Mouse (Mus musculus) stomach, postnatal 0 days (tissue): ENCODE results near the gene Gm5617. TPM values are rescaled to one million over a fixed set of nuclear protein-coding genes. Genes with fewer than 3 reads are reported as not detected.
"Not testable (repeated sequence)": the region's sequence is repeated elsewhere in the genome, so short reads cannot be mapped to it uniquely, and the experiment has no call there.

Experiments
- ATAC-seq: fragments of 200-750 bp; cut with Nextera tagmentation; 2 replicates; pipeline ENCODE4 v1.8.0; 2017; ENCODE audit not compliant: low FRiP score, low TSS enrichment
- DNase-seq: peaks from one replicate; pipeline ENCODE4 v3.0.0-alpha.2; 2016; ENCODE audit warnings: low spot score
- H3K27ac ChIP-seq: fragments of 300-500 bp; sonication (generic); replicated peaks from 2 replicates; pipeline ENCODE4 v1.5.1; 2014; ENCODE audit warnings: mild to moderate bottlenecking, control low read depth
- H3K27me3 ChIP-seq: fragments of 300-500 bp; sonication (generic); 2 replicates; pipeline ENCODE4 v1.6.1; 2014; ENCODE audit warnings: low read length; ENCODE audit not compliant: control insufficient read depth, insufficient read depth
- H3K36me3 ChIP-seq: fragments of 300-500 bp; sonication (generic); 2 replicates; pipeline ENCODE4 v1.6.1; 2014; ENCODE audit warnings: low read length, mixed read lengths; ENCODE audit not compliant: control insufficient read depth, insufficient read depth
- H3K4me1 ChIP-seq: fragments of 300-500 bp; sonication (generic); replicated peaks from 2 replicates; pipeline ENCODE4 v1.6.1; 2014; ENCODE audit warnings: antibody characterized with exemption; ENCODE audit not compliant: control insufficient read depth, insufficient read depth
- H3K4me2 ChIP-seq: fragments of 300-500 bp; sonication (generic); replicated peaks from 2 replicates; pipeline ENCODE4 v1.6.1; 2014; ENCODE audit warnings: low read depth, mild to moderate bottlenecking, control low read depth, moderate library complexity
- H3K4me3 ChIP-seq: fragments of 300-500 bp; sonication (generic); 2 replicates; pipeline ENCODE4 v1.5.1; 2014; ENCODE audit warnings: low read depth, low read length, control low read depth
- H3K9ac ChIP-seq: fragments of 300-500 bp; sonication (generic); 2 replicates; pipeline ENCODE4 v1.6.1; 2014; ENCODE audit warnings: mild to moderate bottlenecking, low read length, control low read depth, mixed read lengths
- H3K9me3 ChIP-seq: fragments of 300-500 bp; sonication (generic); 2 replicates; pipeline ENCODE4 v1.6.1; 2016; ENCODE audit warnings: low read length; ENCODE audit not compliant: control insufficient read depth
- CTCF ChIP-seq: IDR thresholded peaks from 2 replicates; pipeline ENCODE4 v1.5.1; 2016; ENCODE audit warnings: antibody characterized with exemption, low read depth, mild to moderate bottlenecking, moderate library complexity
- EP300 ChIP-seq: optimal IDR thresholded peaks from 2 replicates; pipeline ENCODE3; 2016; ENCODE audit warnings: antibody characterized with exemption
- whole genome bisulfite sequencing: fragments of 180-500 bp; shearing (Covaris S2); extraction: QIAGEN DNeasy Blood & Tissue Kit; methylation state at CpG from one replicate; pipeline ENCODE4 v1.1.7; 2014; 5-methylcytosine and 5-hydroxymethylcytosine counted together
- polyA plus RNA-seq: library from polyadenylated mRNA; unstranded; fragments of >200 nt; fragmentation: Nextera tagmentation; extraction: Ambion mirVana; gene quantifications from 2 replicates; pipeline ENCODE4 v1.2.1, GENCODE M21; 2015

Gm5617 gene
- polyA plus RNA-seq, 1 experiment from 2014 or later: 50.4 TPM

- H3K9ac ChIP-seq: no peak overlapping the region
- H3K4me2 ChIP-seq: no peak overlapping the region
- H3K36me3 ChIP-seq: no peaks in the 10 kb centered on the region
- TF ChIP-seq EP300 (no peak), CTCF (no peak)
- no peaks in the 10 kb centered on the region for H3K27me3 ChIP-seq
- H3K4me1 ChIP-seq: no peaks in the 10 kb centered on the region
- no peak overlapping the region for H3K4me3 ChIP-seq
- no peak overlapping the region for H3K27ac ChIP-seq
- ATAC-seq: no peak
- no peaks in the 10 kb centered on the region for H3K9me3 ChIP-seq
- DNase-seq: no peak
- WGBS: 58% methylated on average over 8 of the region's 8 CpGs
These were observed 9.6 kb downstream of the Gm5617 start for GRCm38 (mm10) chr9:48504741-48505365.

GRCm38 (mm10) chr9:48510134-48510533, 14.9 kb downstream of the Gm5617 start:
- Histone ChIP-seq H3K9me3 (no peaks in the 10 kb centered on the region), H3K9ac (no peak overlapping the region), H3K4me3 (no peak overlapping the region), H3K4me2 (no peak overlapping the region), H3K4me1 (no peaks in the 10 kb centered on the region), H3K36me3 (no peaks in the 10 kb centered on the region), H3K27me3 (no peaks in the 10 kb centered on the region), H3K27ac (no peak overlapping the region)
- ATAC-seq: no peak
- 89% methylated on average over 5 of the region's 5 CpGs for WGBS
- no peak for DNase-seq
- no peak for TF ChIP-seq EP300
- TF ChIP-seq CTCF: no peak

- Histone ChIP-seq H3K4me1 (no peaks in the 10 kb centered on the region), H3K4me3 (no peak overlapping the region), H3K27me3 (no peaks in the 10 kb centered on the region), H3K4me2 (no peak overlapping the region), H3K36me3 (no peaks in the 10 kb centered on the region), H3K9ac (no peak overlapping the region), H3K27ac (no peak overlapping the region), H3K9me3 (no peaks in the 10 kb centered on the region)
- DNase-seq (no peak), ATAC-seq (no peak)
- 38% methylated on average over 1 of the region's 1 CpGs for WGBS
- TF ChIP-seq CTCF (no peak), EP300 (no peak)
These were observed 20.1 kb downstream of the Gm5617 start for GRCm38 (mm10) chr9:48515332-48515731.

GRCm38 (mm10) chr9:48516615-48517371, 21.6 kb downstream of the Gm5617 start:
- no peaks in the 10 kb centered on the region for H3K9me3 ChIP-seq
- TF ChIP-seq CTCF (no peak), EP300 (no peak)
- H3K4me2 ChIP-seq: no peak overlapping the region
- no peaks in the 10 kb centered on the region for H3K4me1 ChIP-seq
- ATAC-seq: no peak
- no peaks in the 10 kb centered on the region for H3K36me3 ChIP-seq
- H3K4me3 ChIP-seq: no peak overlapping the region
- no peak for DNase-seq
- no peak overlapping the region for H3K27ac ChIP-seq
- no peaks in the 10 kb centered on the region for H3K27me3 ChIP-seq
- no peak overlapping the region for H3K9ac ChIP-seq
- WGBS: 82% methylated on average over 11 of the region's 11 CpGs

GRCm38 (mm10) chr9:48517372-48518130, 22.3 kb downstream of the Gm5617 start:
- Histone ChIP-seq H3K9me3 (no peaks in the 10 kb centered on the region), H3K4me1 (no peaks in the 10 kb centered on the region), H3K36me3 (no peaks in the 10 kb centered on the region), H3K27ac (no peak overlapping the region), H3K27me3 (no peaks in the 10 kb centered on the region), H3K4me3 (no peak overlapping the region), H3K4me2 (no peak overlapping the region), H3K9ac (no peak overlapping the region)
- ATAC-seq (no peak), DNase-seq (no peak)
- 75% methylated on average over 19 of the region's 19 CpGs for WGBS
- no peak for TF ChIP-seq EP300

GRCm38 (mm10) chr9:48520405-48520804, 25.2 kb downstream of the Gm5617 start:
- not testable (repeated sequence) for H3K9ac ChIP-seq, H3K4me3 ChIP-seq, ATAC-seq, H3K4me2 ChIP-seq, H3K27me3 ChIP-seq, H3K36me3 ChIP-seq, H3K4me1 ChIP-seq, H3K27ac ChIP-seq, H3K9me3 ChIP-seq, DNase-seq
- no CpG with 5 or more reads among the region's 7 CpGs for WGBS
